Mouse (Mus musculus) erythroblast, embryonic 14.5 days (primary cell): ENCODE data around the gene Golga7b. TPM values are rescaled to one million over a fixed set of nuclear protein-coding genes. Genes with fewer than 3 reads are reported as not detected.

ENCODE experiments used
- H3K27me3 ChIP-seq: 2 replicates; pipeline ENCODE4 v1.6.1; 2012; ENCODE audit warnings: inconsistent platforms; ENCODE audit not compliant: control insufficient read depth
- H3K36me3 ChIP-seq: 2 replicates; pipeline ENCODE4 v1.6.1; 2012; ENCODE audit warnings: mild to moderate bottlenecking, inconsistent platforms; ENCODE audit not compliant: control insufficient read depth
- H3K4me1 ChIP-seq: 2 replicates; pipeline ENCODE4 v1.6.1; 2012; ENCODE audit warnings: inconsistent platforms; ENCODE audit not compliant: control insufficient read depth
- H3K4me3 ChIP-seq: replicated peaks from 2 replicates; pipeline ENCODE3; 2012; ENCODE audit warnings: moderate library complexity, mild to moderate bottlenecking, inconsistent platforms
- H3K9me3 ChIP-seq: 2 replicates; pipeline ENCODE4 v1.6.1; 2012; ENCODE audit warnings: low read length, inconsistent platforms, mixed read lengths; ENCODE audit not compliant: control insufficient read depth
- GATA1 ChIP-seq: IDR thresholded peaks from 2 replicates; pipeline ENCODE4 v1.6.1; 2012; ENCODE audit warnings: low read length, inconsistent platforms, mixed read lengths
- TAL1 ChIP-seq: IDR thresholded peaks from 3 replicates; pipeline ENCODE4 v1.6.1; 2012; ENCODE audit warnings: low read length, inconsistent platforms, mixed read lengths
- polyA plus RNA-seq: library from polyadenylated mRNA; stranded (reverse); fragments of >175 nt; gene quantifications from 2 replicates; pipeline ENCODE4 v1.2.3, GENCODE M21; 2012

The Golga7b gene
- polyA plus RNA-seq, 1 experiment: not detected

- Histone ChIP-seq H3K4me3 (no peak overlapping the region), H3K36me3 (no peaks in the 10 kb centered on the region), H3K27me3 (no peaks in the 10 kb centered on the region), H3K4me1 (no peaks in the 10 kb centered on the region), H3K9me3 (no peaks in the 10 kb centered on the region)
- TF ChIP-seq GATA1 (no peak), TAL1 (no peak)
These were observed 4.0 kb upstream of the Golga7b start for GRCm38 (mm10) chr19:42243401-42243800.

DNA sequence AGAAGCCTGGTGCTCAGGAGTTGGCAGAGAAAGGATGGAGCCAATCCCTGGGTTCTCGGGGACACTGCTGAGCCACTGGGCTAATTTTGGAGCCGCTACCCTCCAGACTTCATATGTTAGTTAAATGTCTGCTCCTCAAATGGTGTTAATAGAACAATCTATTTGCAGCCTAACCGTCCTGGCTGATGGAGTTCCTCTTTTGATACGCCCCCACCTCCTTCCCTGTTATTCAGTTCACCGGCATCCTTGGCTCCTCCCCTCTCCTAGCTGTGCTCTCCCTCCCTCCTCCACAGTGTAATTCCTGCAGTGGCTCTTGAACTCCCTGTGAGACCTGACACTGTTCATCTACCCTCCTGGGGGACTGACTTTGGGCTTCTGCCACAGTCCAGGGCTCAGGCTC, 748 bp upstream of the Golga7b start:
- Histone ChIP-seq H3K4me3 (no peak overlapping the region), H3K36me3 (no peaks in the 10 kb centered on the region), H3K27me3 (no peaks in the 10 kb centered on the region), H3K9me3 (no peaks in the 10 kb centered on the region), H3K4me1 (no peaks in the 10 kb centered on the region)
- TF ChIP-seq GATA1 (no peak), TAL1 (no peak)

GRCm38 (mm10) chr19:42249976-42250914, 2.9 kb downstream of the Golga7b start:
- H3K4me3 ChIP-seq: no peak overlapping the region
- H3K4me1 ChIP-seq: no peaks in the 10 kb centered on the region
- no peaks in the 10 kb centered on the region for H3K9me3 ChIP-seq
- TF ChIP-seq GATA1 (no peak), TAL1 (no peak)
- peaks cover 18% of the 10 kb centered on the region for H3K27me3 ChIP-seq
- no peaks in the 10 kb centered on the region for H3K36me3 ChIP-seq

GRCm38 (mm10) chr19:42255438-42255783, 8.0 kb downstream of the Golga7b start:
- Histone ChIP-seq H3K4me3 (no peak overlapping the region), H3K36me3 (no peaks in the 10 kb centered on the region), H3K27me3 (peaks cover 35% of the 10 kb centered on the region), H3K9me3 (no peaks in the 10 kb centered on the region), H3K4me1 (peaks cover 3% of the 10 kb centered on the region; the same call in 1 of the 2 replicates)
- TF ChIP-seq GATA1 (no peak), TAL1 (no peak)

DNA sequence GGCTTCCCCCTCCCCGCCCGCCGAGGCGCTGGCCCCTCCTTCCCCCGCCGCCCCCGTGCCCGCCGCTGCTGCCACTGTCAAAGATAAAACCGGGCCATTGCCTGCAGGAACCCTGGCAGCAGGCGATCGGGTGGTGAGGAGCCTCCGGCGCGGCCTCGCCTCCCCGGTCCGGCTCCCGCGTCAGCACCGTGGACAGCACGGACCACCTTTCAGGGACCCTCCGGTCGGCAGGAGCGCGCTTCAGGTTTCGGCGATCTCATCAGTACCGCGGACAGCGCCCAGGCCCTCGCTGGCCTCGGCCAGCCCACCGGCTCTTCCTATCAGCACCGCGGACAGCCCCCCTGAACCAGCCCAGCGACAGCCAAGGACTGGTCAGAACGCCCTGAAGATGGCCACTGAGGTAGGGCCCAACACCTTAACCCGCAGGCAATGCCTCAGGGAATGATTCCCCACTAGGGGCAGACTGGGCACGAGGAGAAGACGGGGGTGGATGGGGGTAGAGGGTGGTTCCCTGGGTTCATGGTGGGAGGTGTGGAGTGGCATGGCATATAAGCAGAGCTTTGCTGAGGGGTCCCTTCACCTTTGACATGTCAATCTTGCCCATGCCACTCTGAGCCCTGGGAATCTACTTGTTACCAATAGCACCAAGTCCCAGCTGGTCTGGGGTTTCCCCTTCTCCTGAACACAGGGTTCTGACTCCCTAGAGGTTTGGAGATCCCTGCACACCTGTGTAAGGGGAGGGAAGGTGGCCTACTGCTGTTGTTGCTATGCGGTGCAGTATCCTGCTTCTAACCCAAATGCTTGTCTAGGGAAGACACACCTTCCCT, 8.6 kb downstream of the Golga7b start:
- Histone ChIP-seq H3K36me3 (no peaks in the 10 kb centered on the region), H3K4me1 (peaks cover 3% of the 10 kb centered on the region; the same call in 1 of the 2 replicates), H3K9me3 (no peaks in the 10 kb centered on the region), H3K4me3 (no peak overlapping the region), H3K27me3 (peaks cover 35% of the 10 kb centered on the region)
- TF ChIP-seq TAL1 (no peak), GATA1 (no peak)

DNA sequence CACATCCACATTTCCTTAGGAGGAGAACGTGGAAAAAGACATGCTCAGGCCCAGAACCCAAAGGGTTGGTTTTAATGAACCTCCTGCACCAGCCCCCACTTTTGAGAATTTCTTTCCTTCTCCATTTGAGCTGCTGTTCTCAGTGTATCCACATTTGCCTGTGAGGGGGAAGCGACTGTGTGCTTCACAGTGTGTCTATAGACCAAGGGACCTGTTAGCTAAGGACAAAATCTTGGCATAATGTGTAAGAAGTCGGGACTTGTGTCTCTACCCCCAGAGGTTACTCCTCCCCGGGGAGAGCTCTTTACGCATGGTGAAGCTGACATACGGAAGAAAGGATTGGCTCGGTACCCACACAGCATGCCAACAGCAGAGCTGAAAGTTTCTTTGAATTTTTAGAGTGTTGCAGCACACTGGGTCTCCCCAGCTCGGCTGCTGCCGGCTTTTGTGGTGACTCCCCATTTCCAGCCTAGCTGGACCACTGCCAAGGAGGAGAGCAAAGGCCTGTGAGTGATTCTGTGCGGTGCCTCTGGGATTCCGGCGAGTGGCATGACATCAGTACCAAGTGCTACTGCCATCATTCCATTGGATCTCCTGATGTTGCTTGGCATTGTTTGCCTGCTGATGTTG, 9.4 kb downstream of the Golga7b start:
- TF ChIP-seq GATA1 (no peak), TAL1 (no peak)
- Histone ChIP-seq H3K27me3 (peaks cover 35% of the 10 kb centered on the region), H3K9me3 (no peaks in the 10 kb centered on the region), H3K4me1 (peaks cover 3% of the 10 kb centered on the region; the same call in 1 of the 2 replicates), H3K4me3 (no peak overlapping the region), H3K36me3 (no peaks in the 10 kb centered on the region)

GRCm38 (mm10) chr19:42257241-42257635, 9.9 kb downstream of the Golga7b start:
- no peaks in the 10 kb centered on the region for H3K9me3 ChIP-seq
- no peaks in the 10 kb centered on the region for H3K36me3 ChIP-seq
- H3K4me1 ChIP-seq: peaks cover 3% of the 10 kb centered on the region; the same call in 1 of the 2 replicates
- H3K27me3 ChIP-seq: peaks cover 35% of the 10 kb centered on the region
- H3K4me3 ChIP-seq: no peak overlapping the region
- no peak for TF ChIP-seq TAL1
- TF ChIP-seq GATA1: no peak

GRCm38 (mm10) chr19:42258031-42258430, 10.7 kb downstream of the Golga7b start:
- TF ChIP-seq TAL1: no peak
- TF ChIP-seq GATA1: no peak
- H3K4me1 ChIP-seq: peaks cover 3% of the 10 kb centered on the region; the same call in 1 of the 2 replicates
- no peak overlapping the region for H3K4me3 ChIP-seq
- no peaks in the 10 kb centered on the region for H3K9me3 ChIP-seq
- H3K27me3 ChIP-seq: peaks cover 35% of the 10 kb centered on the region
- no peaks in the 10 kb centered on the region for H3K36me3 ChIP-seq

GRCm38 (mm10) chr19:42258596-42258995, 11.2 kb downstream of the Golga7b start:
- H3K4me1 ChIP-seq: peaks cover 3% of the 10 kb centered on the region; the same call in 1 of the 2 replicates
- peaks cover 32% of the 10 kb centered on the region for H3K27me3 ChIP-seq
- no peaks in the 10 kb centered on the region for H3K36me3 ChIP-seq
- TF ChIP-seq TAL1: no peak
- no peak overlapping the region for H3K4me3 ChIP-seq
- no peaks in the 10 kb centered on the region for H3K9me3 ChIP-seq
